Mouse (Mus musculus): ENCODE results near the gene Ano6. TPM values are rescaled to one million over a fixed set of nuclear protein-coding genes. Genes with fewer than 3 reads are reported as not detected.

Ano6 gene
- polyA plus RNA-seq, 1 experiment from 2014 or later: 16.2 TPM

GRCm38 (mm10) chr15:95856684-95857595, 66.3 kb downstream of the Ano6 start:
- Histone ChIP-seq H3K4me3 (ENCODE audit: low read depth, low read length) (no peak overlapping the region), H3K27me3 (ENCODE audit: control insufficient read depth, insufficient read depth, low read length) (no peaks in the 10 kb centered on the region), H3K4me2 (replicated peaks; ENCODE audit: low read depth) (no peak overlapping the region), H3K27ac (replicated peaks) (peak overlapping the region; percentile 56; the same call in 1 of the 2 replicates), H3K9ac (ENCODE audit: low read length) (no peak overlapping the region), H3K4me1 (replicated peaks; ENCODE audit: control insufficient read depth, insufficient read depth) (no peaks in the 10 kb centered on the region), H3K36me3 (ENCODE audit: control insufficient read depth, insufficient read depth, low read length) (no peaks in the 10 kb centered on the region; the same call in 1 of the 2 replicates), H3K9me3 (ENCODE audit: control insufficient read depth, low read length) (no peaks in the 10 kb centered on the region)
- TF ChIP-seq EP300 (optimal IDR thresholded peaks at IDR 0.05) (no peak), CTCF (IDR thresholded peaks at IDR 0.05; ENCODE audit: low read depth) (no peak)
- ATAC-seq (ENCODE audit: low FRiP score, low TSS enrichment) (peak; percentile 27; the same call in 1 of the 2 replicates), DNase-seq (ENCODE audit: low spot score) (no peak)
- 61% methylated on average over 8 of the region's 8 CpGs for WGBS

GRCm38 (mm10) chr15:95858876-95859655, 68.4 kb downstream of the Ano6 start:
- Histone ChIP-seq H3K36me3 (ENCODE audit: control insufficient read depth, insufficient read depth, low read length) (no peaks in the 10 kb centered on the region; the same call in 1 of the 2 replicates), H3K9ac (ENCODE audit: low read length) (no peak overlapping the region), H3K27me3 (ENCODE audit: control insufficient read depth, insufficient read depth, low read length) (no peaks in the 10 kb centered on the region), H3K4me3 (ENCODE audit: low read depth, low read length) (no peak overlapping the region), H3K27ac (replicated peaks) (0 out of 2 replicates have a peak overlapping the region, but pooled peaks have one; percentile 13), H3K9me3 (ENCODE audit: control insufficient read depth, low read length) (no peaks in the 10 kb centered on the region), H3K4me1 (replicated peaks; ENCODE audit: control insufficient read depth, insufficient read depth) (no peaks in the 10 kb centered on the region), H3K4me2 (replicated peaks; ENCODE audit: low read depth) (no peak overlapping the region)
- 65% methylated on average over 9 of the region's 9 CpGs for WGBS
- ATAC-seq (ENCODE audit: low FRiP score, low TSS enrichment) (0 out of 2 replicates have a peak, but pooled peaks have one; percentile 14), DNase-seq (ENCODE audit: low spot score) (no peak)
- TF ChIP-seq EP300 (optimal IDR thresholded peaks at IDR 0.05) (no peak), CTCF (IDR thresholded peaks at IDR 0.05; ENCODE audit: low read depth) (no peak)

DNA sequence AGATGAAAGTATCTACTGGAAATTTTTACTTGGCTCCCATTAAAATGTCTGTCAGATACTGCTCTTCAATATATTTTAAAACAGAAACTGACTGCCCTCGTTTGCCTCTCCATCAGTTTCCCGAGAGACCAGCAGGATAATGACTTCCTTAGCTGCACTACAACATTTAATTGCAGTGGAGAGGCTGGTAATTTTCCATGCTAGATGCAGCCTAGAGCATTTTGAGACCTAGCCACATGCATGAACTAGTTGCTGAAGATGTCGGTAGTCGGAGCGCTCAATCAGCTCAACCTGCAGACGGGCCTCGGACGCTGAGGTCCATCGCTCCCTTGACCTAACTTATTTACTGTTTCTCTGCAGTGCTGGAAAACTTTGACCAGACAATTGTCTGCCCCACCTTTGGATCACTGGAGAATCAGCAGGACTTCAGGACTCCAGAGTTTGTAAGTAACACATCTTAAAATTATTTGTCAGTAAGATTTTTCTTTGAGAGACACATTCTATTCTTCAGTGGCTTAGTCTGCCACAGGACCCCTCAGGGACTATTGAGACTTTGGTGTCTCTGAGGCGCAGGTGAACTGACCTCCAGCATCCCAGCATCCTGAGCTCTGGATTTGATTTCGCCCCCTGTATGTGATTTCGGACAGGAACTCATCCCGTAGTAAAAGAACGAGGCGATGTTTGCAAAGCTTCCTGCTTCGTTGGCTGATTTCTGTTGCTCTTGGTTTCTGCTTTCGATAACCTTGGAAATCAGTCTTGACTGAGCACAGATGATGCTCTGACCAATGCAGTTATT, 73.4 kb downstream of the Ano6 start:
- ATAC-seq (ENCODE audit: low FRiP score, low TSS enrichment): no peak
- no peak overlapping the region for H3K9ac ChIP-seq (ENCODE audit: low read length)
- no peak overlapping the region for H3K4me3 ChIP-seq (ENCODE audit: low read depth, low read length)
- no peaks in the 10 kb centered on the region for H3K9me3 ChIP-seq (ENCODE audit: control insufficient read depth, low read length)
- no peak overlapping the region for H3K4me2 ChIP-seq (replicated peaks; ENCODE audit: low read depth)
- DNase-seq (ENCODE audit: low spot score): no peak
- no peak overlapping the region for H3K27ac ChIP-seq (replicated peaks)
- no peaks in the 10 kb centered on the region for H3K27me3 ChIP-seq (ENCODE audit: control insufficient read depth, insufficient read depth, low read length)
- no peaks in the 10 kb centered on the region for H3K36me3 ChIP-seq (ENCODE audit: control insufficient read depth, insufficient read depth, low read length)
- no peaks in the 10 kb centered on the region for H3K4me1 ChIP-seq (replicated peaks; ENCODE audit: control insufficient read depth, insufficient read depth)
- TF ChIP-seq EP300 (optimal IDR thresholded peaks at IDR 0.05) (no peak), CTCF (IDR thresholded peaks at IDR 0.05; ENCODE audit: low read depth) (no peak)
- 90% methylated on average over 17 of the region's 17 CpGs for WGBS

DNA sequence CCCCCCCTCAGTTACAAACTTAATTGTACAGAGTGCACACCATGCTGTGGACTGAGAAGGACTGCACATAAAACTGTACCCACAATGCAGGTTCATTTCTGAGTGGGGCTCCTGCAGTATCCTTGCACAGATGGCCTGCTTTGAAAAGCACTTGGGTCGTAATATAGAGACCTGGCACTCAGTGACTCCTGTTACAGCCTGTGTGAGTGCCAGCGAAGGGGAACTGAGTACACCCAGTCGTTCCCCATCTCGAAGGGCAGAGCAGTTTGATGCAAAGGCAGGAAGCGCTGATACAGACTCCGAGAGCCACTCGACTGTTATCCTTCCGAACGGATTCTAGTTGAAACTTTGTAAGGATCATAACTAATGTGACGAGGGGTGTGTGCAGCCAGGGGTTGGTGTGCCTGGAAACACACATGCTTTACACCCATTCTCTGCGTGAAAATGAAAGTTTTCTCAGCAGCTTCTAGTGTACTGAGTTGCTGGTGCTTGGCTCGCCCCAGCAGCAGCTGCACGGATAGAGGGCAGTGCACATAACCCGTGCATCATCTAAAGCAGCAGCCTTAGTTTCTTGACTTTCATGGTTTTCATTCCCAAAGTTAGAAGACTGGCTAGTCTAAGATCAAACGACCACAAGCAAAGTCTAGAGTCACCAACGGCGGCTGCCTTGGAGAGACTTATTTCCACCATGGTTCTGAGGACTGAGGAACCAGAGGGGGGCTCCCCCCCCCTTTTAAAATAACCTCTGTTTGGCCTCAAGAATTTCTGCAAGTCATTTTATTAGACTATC, 74.9 kb downstream of the Ano6 start:
- Histone ChIP-seq H3K27me3 (ENCODE audit: control insufficient read depth, insufficient read depth, low read length) (no peaks in the 10 kb centered on the region), H3K4me2 (replicated peaks; ENCODE audit: low read depth) (no peak overlapping the region), H3K9me3 (ENCODE audit: control insufficient read depth, low read length) (no peaks in the 10 kb centered on the region), H3K9ac (ENCODE audit: low read length) (no peak overlapping the region), H3K27ac (replicated peaks) (no peak overlapping the region), H3K4me3 (ENCODE audit: low read depth, low read length) (no peak overlapping the region), H3K4me1 (replicated peaks; ENCODE audit: control insufficient read depth, insufficient read depth) (no peaks in the 10 kb centered on the region), H3K36me3 (ENCODE audit: control insufficient read depth, insufficient read depth, low read length) (no peaks in the 10 kb centered on the region)
- DNase-seq (ENCODE audit: low spot score) (no peak), ATAC-seq (ENCODE audit: low FRiP score, low TSS enrichment) (no peak)
- TF ChIP-seq CTCF (IDR thresholded peaks at IDR 0.05; ENCODE audit: low read depth): no peak
- no peak for TF ChIP-seq EP300 (optimal IDR thresholded peaks at IDR 0.05)
- WGBS: 88% methylated on average over 17 of the region's 17 CpGs

GRCm38 (mm10) chr15:95868172-95868571, 77.5 kb downstream of the Ano6 start:
- Histone ChIP-seq H3K27ac (replicated peaks) (no peak overlapping the region), H3K36me3 (ENCODE audit: control insufficient read depth, insufficient read depth, low read length) (no peaks in the 10 kb centered on the region), H3K27me3 (ENCODE audit: control insufficient read depth, insufficient read depth, low read length) (no peaks in the 10 kb centered on the region), H3K9me3 (ENCODE audit: control insufficient read depth, low read length) (no peaks in the 10 kb centered on the region), H3K4me1 (replicated peaks; ENCODE audit: control insufficient read depth, insufficient read depth) (no peaks in the 10 kb centered on the region), H3K4me3 (ENCODE audit: low read depth, low read length) (no peak overlapping the region), H3K4me2 (replicated peaks; ENCODE audit: low read depth) (no peak overlapping the region), H3K9ac (ENCODE audit: low read length) (no peak overlapping the region)
- TF ChIP-seq EP300 (optimal IDR thresholded peaks at IDR 0.05): no peak
- 84% methylated on average over 4 of the region's 4 CpGs for WGBS
- DNase-seq (ENCODE audit: low spot score): peak; percentile 12
- no peak for ATAC-seq (ENCODE audit: low FRiP score, low TSS enrichment)

Data from stomach, postnatal 0 days (tissue).